Mouse (Mus musculus): Measurements from ENCODE around the gene Ap1b1. TPM values are rescaled to one million over a fixed set of nuclear protein-coding genes. Genes with fewer than 3 reads are reported as not detected.

Gene Ap1b1
- polyA plus RNA-seq, 1 experiment from 2014 or later, result 54.2 TPM

DNA sequence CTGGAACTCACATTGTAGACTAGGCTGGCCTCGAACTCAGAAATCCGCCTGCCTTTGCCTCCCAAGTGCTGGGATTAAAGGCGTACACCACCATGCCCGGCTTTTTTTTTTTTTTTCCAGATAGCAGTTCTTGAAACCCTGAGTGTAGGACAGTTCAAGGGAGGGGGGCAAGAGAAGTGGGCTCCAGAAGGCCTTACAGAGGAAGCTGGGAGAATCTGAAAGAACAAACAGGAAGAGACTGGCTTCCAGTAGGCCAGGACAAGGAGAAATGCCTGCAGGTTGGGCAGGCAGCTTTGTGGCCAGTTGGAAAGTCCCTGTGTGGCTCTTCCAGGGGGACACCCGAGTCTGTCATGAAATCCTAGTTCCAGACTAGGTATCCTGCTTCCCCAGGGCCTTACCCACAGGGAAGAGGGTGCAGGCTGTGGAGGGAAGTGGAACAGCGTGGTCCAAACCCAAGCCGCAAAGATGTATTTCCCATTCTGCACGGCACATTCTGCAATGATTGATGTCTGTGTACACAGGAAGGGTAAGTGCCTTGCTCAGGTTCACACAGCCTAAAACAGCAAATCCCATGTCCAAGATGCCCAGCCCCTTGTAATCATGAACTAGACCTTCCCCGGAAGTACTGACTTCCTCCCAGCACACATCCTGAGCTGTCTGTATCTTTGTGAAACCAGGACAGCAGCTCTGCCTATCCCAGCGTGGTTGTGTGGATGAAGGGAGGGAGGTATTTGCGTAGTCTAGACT is 12.1 kb upstream of the Ap1b1 start:
- Histone ChIP-seq H3K4me2 (replicated peaks; ENCODE audit: low read depth, low read length) (no peak overlapping the region), H3K9me3 (ENCODE audit: control insufficient read depth, low read depth, low read length) (no peaks in the 10 kb centered on the region), H3K36me3 (ENCODE audit: control insufficient read depth, insufficient read depth, low read length) (no peaks in the 10 kb centered on the region), H3K9ac (replicated peaks; ENCODE audit: low read depth, low read length) (no peak overlapping the region), H3K4me1 (ENCODE audit: control insufficient read depth, insufficient read depth, low read length) (no peaks in the 10 kb centered on the region), H3K27ac (ENCODE audit: low read length) (0 out of 2 replicates have a peak overlapping the region, but pooled peaks have one; percentile 27), H3K27me3 (ENCODE audit: control insufficient read depth, insufficient read depth, low read length) (no peaks in the 10 kb centered on the region), H3K4me3 (ENCODE audit: low read depth, low read length) (no peak overlapping the region)
- 56% methylated on average over 11 of the region's 11 CpGs for WGBS
- no peak for ATAC-seq (ENCODE audit: insufficient number of reproducible peaks, insufficient read depth, low FRiP score, low read depth)

DNA sequence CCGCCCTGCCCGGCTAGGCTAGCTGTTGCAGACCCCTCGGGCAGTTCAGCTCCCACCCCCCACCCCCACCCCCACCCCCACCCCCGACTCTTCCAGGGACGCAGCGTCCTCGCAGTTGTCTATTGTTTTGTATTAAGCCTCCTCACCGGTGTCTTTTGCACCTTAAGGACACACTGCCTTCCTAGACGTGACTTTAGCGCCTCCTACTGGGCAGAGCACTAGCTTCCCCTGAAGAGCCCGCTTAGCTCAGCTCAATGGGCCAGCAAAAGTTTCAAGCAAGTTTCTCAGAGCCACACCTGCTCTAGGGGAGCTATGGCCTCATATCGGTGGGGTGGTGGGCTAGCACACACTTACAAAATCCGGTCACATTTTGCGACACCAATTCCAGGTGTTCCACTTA is 11.0 kb upstream of the Ap1b1 start:
- no peaks in the 10 kb centered on the region for H3K4me1 ChIP-seq (ENCODE audit: control insufficient read depth, insufficient read depth, low read length)
- no peaks in the 10 kb centered on the region for H3K36me3 ChIP-seq (ENCODE audit: control insufficient read depth, insufficient read depth, low read length)
- no peak overlapping the region for H3K4me3 ChIP-seq (ENCODE audit: low read depth, low read length)
- H3K9me3 ChIP-seq (ENCODE audit: control insufficient read depth, low read depth, low read length), result no peaks in the 10 kb centered on the region
- ATAC-seq (ENCODE audit: insufficient number of reproducible peaks, insufficient read depth, low FRiP score, low read depth), result no peak
- H3K9ac ChIP-seq (replicated peaks; ENCODE audit: low read depth, low read length), result no peak overlapping the region
- H3K27ac ChIP-seq (ENCODE audit: low read length), result no peak overlapping the region
- WGBS, result 8% methylated on average over 14 of the region's 14 CpGs
- H3K27me3 ChIP-seq (ENCODE audit: control insufficient read depth, insufficient read depth, low read length), result no peaks in the 10 kb centered on the region
- H3K4me2 ChIP-seq (replicated peaks; ENCODE audit: low read depth, low read length), result no peak overlapping the region

DNA sequence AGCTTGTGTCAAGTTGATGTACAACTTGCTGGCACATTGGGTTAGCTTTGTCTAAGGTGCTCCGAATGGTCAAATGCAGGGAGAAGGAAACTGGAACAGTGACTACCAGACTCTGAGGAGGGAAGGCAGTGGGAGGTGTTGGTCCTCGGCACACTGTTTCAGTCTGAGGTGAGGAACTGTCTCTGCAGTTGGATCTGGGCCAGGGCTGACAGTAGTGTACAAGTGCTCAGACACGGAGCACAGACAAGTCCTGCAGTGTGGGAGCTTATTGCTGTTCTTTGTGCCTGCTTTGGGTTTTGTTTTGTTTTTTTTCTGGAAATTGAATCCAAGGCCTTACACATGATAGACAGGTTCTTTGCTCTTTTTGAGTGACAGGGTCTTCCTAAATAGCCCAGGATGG is 3.6 kb upstream of the Ap1b1 start:
- 67% methylated on average over 3 of the region's 3 CpGs for WGBS
- no peak for ATAC-seq (ENCODE audit: insufficient number of reproducible peaks, insufficient read depth, low FRiP score, low read depth)
- Histone ChIP-seq H3K9ac (replicated peaks; ENCODE audit: low read depth, low read length) (no peak overlapping the region), H3K4me3 (ENCODE audit: low read depth, low read length) (no peak overlapping the region), H3K4me1 (ENCODE audit: control insufficient read depth, insufficient read depth, low read length) (peaks cover 11% of the 10 kb centered on the region; the same call in 1 of the 2 replicates), H3K36me3 (ENCODE audit: control insufficient read depth, insufficient read depth, low read length) (no peaks in the 10 kb centered on the region), H3K27me3 (ENCODE audit: control insufficient read depth, insufficient read depth, low read length) (no peaks in the 10 kb centered on the region), H3K9me3 (ENCODE audit: control insufficient read depth, low read depth, low read length) (no peaks in the 10 kb centered on the region), H3K27ac (ENCODE audit: low read length) (no peak overlapping the region), H3K4me2 (replicated peaks; ENCODE audit: low read depth, low read length) (no peak overlapping the region)

DNA sequence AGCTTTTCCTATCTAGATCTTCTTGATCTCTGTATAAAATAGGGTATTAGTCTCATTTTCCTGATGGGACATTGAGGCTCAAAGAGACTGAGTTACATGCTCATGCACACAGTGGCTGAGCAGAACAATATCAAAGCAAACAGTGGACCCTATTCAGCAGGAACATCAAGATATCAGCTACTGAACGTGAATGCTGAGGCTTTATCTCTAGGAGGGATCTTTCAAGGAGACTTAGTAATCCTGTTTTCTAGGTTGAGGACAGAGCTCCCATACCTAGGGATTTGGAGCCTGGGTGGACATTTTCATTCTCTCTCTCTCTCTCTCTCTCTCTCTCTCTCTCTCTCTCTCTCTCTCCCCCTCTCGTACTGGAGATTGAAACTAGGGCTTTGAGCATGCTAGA is 3.1 kb upstream of the Ap1b1 start:
- Histone ChIP-seq H3K36me3 (ENCODE audit: control insufficient read depth, insufficient read depth, low read length) (no peaks in the 10 kb centered on the region), H3K27ac (ENCODE audit: low read length) (no peak overlapping the region)
- WGBS, result 55% methylated on average over 2 of the region's 2 CpGs

DNA sequence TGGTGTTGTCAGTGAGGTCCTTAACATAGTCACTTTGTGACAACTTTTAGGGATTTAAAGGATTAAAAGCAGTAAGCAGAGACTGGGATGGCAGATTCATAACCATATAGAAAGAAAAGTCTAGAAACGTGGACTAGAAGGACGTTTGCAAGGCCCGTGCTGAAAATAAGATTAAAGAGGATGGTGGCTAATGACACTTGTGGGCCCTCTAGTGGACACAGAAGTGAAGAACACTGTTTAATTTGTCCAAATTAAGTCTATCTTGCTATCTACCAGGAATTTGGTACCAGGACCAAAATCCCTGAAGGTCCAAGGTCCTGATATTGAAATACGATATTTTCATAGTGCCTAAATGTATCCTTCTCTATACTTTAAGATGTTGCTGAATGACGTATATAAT is 2.4 kb upstream of the Ap1b1 start:
- Histone ChIP-seq H3K27ac (ENCODE audit: low read length) (no peak overlapping the region), H3K4me3 (ENCODE audit: low read depth, low read length) (no peak overlapping the region), H3K9me3 (ENCODE audit: control insufficient read depth, low read depth, low read length) (no peaks in the 10 kb centered on the region), H3K4me1 (ENCODE audit: control insufficient read depth, insufficient read depth, low read length) (peaks cover 11% of the 10 kb centered on the region; the same call in 1 of the 2 replicates), H3K36me3 (ENCODE audit: control insufficient read depth, insufficient read depth, low read length) (no peaks in the 10 kb centered on the region), H3K9ac (replicated peaks; ENCODE audit: low read depth, low read length) (no peak overlapping the region), H3K27me3 (ENCODE audit: control insufficient read depth, insufficient read depth, low read length) (no peaks in the 10 kb centered on the region), H3K4me2 (replicated peaks; ENCODE audit: low read depth, low read length) (no peak overlapping the region)
- 4% methylated on average over 5 of the region's 5 CpGs for WGBS
- ATAC-seq (ENCODE audit: insufficient number of reproducible peaks, insufficient read depth, low FRiP score, low read depth), result no peak

More for the DNA sequence above, 3.1 kb upstream of the Ap1b1 start:
- Histone ChIP-seq H3K4me2 (replicated peaks; ENCODE audit: low read depth, low read length) (no peak overlapping the region), H3K9ac (replicated peaks; ENCODE audit: low read depth, low read length) (no peak overlapping the region), H3K27me3 (ENCODE audit: control insufficient read depth, insufficient read depth, low read length) (no peaks in the 10 kb centered on the region), H3K4me3 (ENCODE audit: low read depth, low read length) (no peak overlapping the region), H3K9me3 (ENCODE audit: control insufficient read depth, low read depth, low read length) (no peaks in the 10 kb centered on the region), H3K4me1 (ENCODE audit: control insufficient read depth, insufficient read depth, low read length) (peaks cover 11% of the 10 kb centered on the region; the same call in 1 of the 2 replicates)
- ATAC-seq (ENCODE audit: insufficient number of reproducible peaks, insufficient read depth, low FRiP score, low read depth), result no peak

- Histone ChIP-seq H3K27me3 (ENCODE audit: control insufficient read depth, insufficient read depth, low read length) (no peaks in the 10 kb centered on the region), H3K9ac (replicated peaks; ENCODE audit: low read depth, low read length) (no peak overlapping the region), H3K4me3 (ENCODE audit: low read depth, low read length) (no peak overlapping the region), H3K4me1 (ENCODE audit: control insufficient read depth, insufficient read depth, low read length) (peaks cover 11% of the 10 kb centered on the region; the same call in 1 of the 2 replicates), H3K36me3 (ENCODE audit: control insufficient read depth, insufficient read depth, low read length) (no peaks in the 10 kb centered on the region), H3K4me2 (replicated peaks; ENCODE audit: low read depth, low read length) (no peak overlapping the region), H3K9me3 (ENCODE audit: control insufficient read depth, low read depth, low read length) (no peaks in the 10 kb centered on the region), H3K27ac (ENCODE audit: low read length) (no peak overlapping the region)
- 72% methylated on average over 3 of the region's 3 CpGs for WGBS
- ATAC-seq (ENCODE audit: insufficient number of reproducible peaks, insufficient read depth, low FRiP score, low read depth), result no peak
Observed at GRCm38 (mm10) chr11:4984799-4985198, 1.8 kb upstream of the Ap1b1 start.

DNA sequence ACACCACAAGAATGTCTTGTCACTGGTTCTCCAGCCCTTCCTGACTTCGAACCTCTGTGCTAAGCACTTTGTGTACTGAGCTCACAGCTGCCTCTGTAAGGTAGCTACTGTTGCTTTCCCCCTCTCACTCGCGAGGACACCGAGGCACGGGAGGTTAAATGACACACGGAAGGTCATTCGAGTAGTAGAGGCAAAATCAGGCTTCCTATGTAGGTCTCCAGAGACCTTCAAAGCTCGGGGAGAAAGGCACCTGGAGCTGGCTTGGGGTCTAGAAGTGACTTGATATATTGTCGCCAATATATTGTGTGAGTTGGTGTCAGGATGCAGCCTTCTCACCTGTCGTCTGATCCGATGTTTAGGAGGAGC is 846 bp downstream of the Ap1b1 start:
- Histone ChIP-seq H3K9ac (replicated peaks; ENCODE audit: low read depth, low read length) (peak overlapping the region; percentile 60; the same call in 1 of the 2 replicates), H3K27ac (ENCODE audit: low read length) (no peak overlapping the region), H3K4me3 (ENCODE audit: low read depth, low read length) (peak overlapping the region; percentile 83), H3K27me3 (ENCODE audit: control insufficient read depth, insufficient read depth, low read length) (no peaks in the 10 kb centered on the region), H3K36me3 (ENCODE audit: control insufficient read depth, insufficient read depth, low read length) (no peaks in the 10 kb centered on the region), H3K4me2 (replicated peaks; ENCODE audit: low read depth, low read length) (peak overlapping the region; percentile 95), H3K4me1 (ENCODE audit: control insufficient read depth, insufficient read depth, low read length) (peaks cover 11% of the 10 kb centered on the region; the same call in 1 of the 2 replicates), H3K9me3 (ENCODE audit: control insufficient read depth, low read depth, low read length) (no peaks in the 10 kb centered on the region)
- WGBS, result 43% methylated on average over 11 of the region's 11 CpGs
- no peak for ATAC-seq (ENCODE audit: insufficient number of reproducible peaks, insufficient read depth, low FRiP score, low read depth)

GRCm38 (mm10) chr11:4989187-4989586 is 2.6 kb downstream of the Ap1b1 start:
- Histone ChIP-seq H3K9ac (replicated peaks; ENCODE audit: low read depth, low read length) (no peak overlapping the region), H3K4me1 (ENCODE audit: control insufficient read depth, insufficient read depth, low read length) (peaks cover 7% of the 10 kb centered on the region; the same call in 1 of the 2 replicates), H3K27me3 (ENCODE audit: control insufficient read depth, insufficient read depth, low read length) (no peaks in the 10 kb centered on the region), H3K36me3 (ENCODE audit: control insufficient read depth, insufficient read depth, low read length) (no peaks in the 10 kb centered on the region), H3K4me2 (replicated peaks; ENCODE audit: low read depth, low read length) (no peak overlapping the region), H3K4me3 (ENCODE audit: low read depth, low read length) (no peak overlapping the region), H3K27ac (ENCODE audit: low read length) (no peak overlapping the region), H3K9me3 (ENCODE audit: control insufficient read depth, low read depth, low read length) (no peaks in the 10 kb centered on the region)
- 66% methylated on average over 3 of the region's 3 CpGs for WGBS
- no peak for ATAC-seq (ENCODE audit: insufficient number of reproducible peaks, insufficient read depth, low FRiP score, low read depth)

DNA sequence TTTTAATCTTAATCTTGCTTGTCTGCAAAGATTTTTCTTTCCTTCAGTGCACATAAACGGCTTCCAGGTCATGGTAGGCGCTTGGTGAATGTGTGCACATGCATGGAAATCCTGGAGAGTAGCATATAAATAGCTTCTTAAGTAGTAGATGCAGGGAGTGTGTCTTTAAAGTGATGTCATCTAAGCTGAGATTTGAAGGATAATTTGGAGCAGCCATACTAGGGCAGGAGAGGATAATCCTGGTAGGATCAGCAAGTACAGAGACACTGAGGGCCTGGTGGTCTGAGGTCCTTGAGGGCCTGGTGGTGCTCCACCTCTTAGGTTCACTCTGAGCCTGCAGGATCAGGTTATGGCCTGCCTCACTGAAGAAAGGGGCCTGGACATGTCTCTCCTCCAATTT is 5.8 kb downstream of the Ap1b1 start:
- no peak overlapping the region for H3K9ac ChIP-seq (replicated peaks; ENCODE audit: low read depth, low read length)
- no peaks in the 10 kb centered on the region for H3K27me3 ChIP-seq (ENCODE audit: control insufficient read depth, insufficient read depth, low read length)
- ATAC-seq (ENCODE audit: insufficient number of reproducible peaks, insufficient read depth, low FRiP score, low read depth), result no peak
- WGBS, result 88% methylated on average over 2 of the region's 2 CpGs
- H3K4me1 ChIP-seq (ENCODE audit: control insufficient read depth, insufficient read depth, low read length), result peaks cover 4% of the 10 kb centered on the region; the same call in 1 of the 2 replicates
- no peaks in the 10 kb centered on the region; the same call in 1 of the 2 replicates for H3K36me3 ChIP-seq (ENCODE audit: control insufficient read depth, insufficient read depth, low read length)
- H3K9me3 ChIP-seq (ENCODE audit: control insufficient read depth, low read depth, low read length), result no peaks in the 10 kb centered on the region
- no peak overlapping the region for H3K4me2 ChIP-seq (replicated peaks; ENCODE audit: low read depth, low read length)
- no peak overlapping the region for H3K4me3 ChIP-seq (ENCODE audit: low read depth, low read length)
- no peak overlapping the region for H3K27ac ChIP-seq (ENCODE audit: low read length)
